Mouse (Mus musculus): ENCODE data around the gene Fkbp7. TPM values are rescaled to one million over a fixed set of nuclear protein-coding genes. Genes with fewer than 3 reads are reported as not detected.

Gene Fkbp7
- polyA plus RNA-seq, 1 experiment from 2014 or later: 67.6 TPM

GRCm38 (mm10) chr2:76682301-76682700 lies 9.4 kb upstream of the Fkbp7 start:
- Histone ChIP-seq H3K27me3 (ENCODE audit: insufficient read depth, low read length) (no peaks in the 10 kb centered on the region), H3K36me3 (ENCODE audit: insufficient read depth, low read length) (peaks cover 48% of the 10 kb centered on the region), H3K4me2 (ENCODE audit: low read length) (no peak overlapping the region), H3K4me3 (replicated peaks; ENCODE audit: low read depth, low read length) (no peak overlapping the region), H3K9me3 (replicated peaks; ENCODE audit: low read length) (no peaks in the 10 kb centered on the region), H3K27ac (no peak overlapping the region), H3K9ac (ENCODE audit: low read depth, low read length) (no peak overlapping the region), H3K4me1 (replicated peaks; ENCODE audit: insufficient read depth, low read length) (no peaks in the 10 kb centered on the region)
- DNase-seq (ENCODE audit: low spot score): no peak
- no peak for TF ChIP-seq CTCF (IDR thresholded peaks at IDR 0.05; ENCODE audit: low read depth)
- ATAC-seq (replicated peaks; ENCODE audit: low FRiP score, low read depth): no peak
- WGBS: 84% methylated on average over 8 of the region's 8 CpGs

- Histone ChIP-seq H3K36me3 (ENCODE audit: insufficient read depth, low read length) (0 out of 2 replicates have a peak, but pooled peaks cover 3% of the 10 kb centered on the region), H3K4me1 (replicated peaks; ENCODE audit: insufficient read depth, low read length) (peaks cover 10% of the 10 kb centered on the region; the same call in 1 of the 2 replicates), H3K27ac (0 out of 2 replicates have a peak overlapping the region, but pooled peaks have one; percentile 27), H3K9me3 (replicated peaks; ENCODE audit: low read length) (no peaks in the 10 kb centered on the region), H3K27me3 (ENCODE audit: insufficient read depth, low read length) (no peaks in the 10 kb centered on the region), H3K4me3 (replicated peaks; ENCODE audit: low read depth, low read length) (peak overlapping the region; percentile 83), H3K4me2 (ENCODE audit: low read length) (peak overlapping the region; percentile 60), H3K9ac (ENCODE audit: low read depth, low read length) (0 out of 2 replicates have a peak overlapping the region, but pooled peaks have one; percentile 88)
- peak; percentile 40 for DNase-seq (ENCODE audit: low spot score)
- TF ChIP-seq CTCF (IDR thresholded peaks at IDR 0.05; ENCODE audit: low read depth): no peak
- 31% methylated on average over 13 of the region's 13 CpGs for WGBS
- ATAC-seq (replicated peaks; ENCODE audit: low FRiP score, low read depth): no peak
Measured at GRCm38 (mm10) chr2:76676401-76677226, 3.7 kb upstream of the Fkbp7 start.

DNA sequence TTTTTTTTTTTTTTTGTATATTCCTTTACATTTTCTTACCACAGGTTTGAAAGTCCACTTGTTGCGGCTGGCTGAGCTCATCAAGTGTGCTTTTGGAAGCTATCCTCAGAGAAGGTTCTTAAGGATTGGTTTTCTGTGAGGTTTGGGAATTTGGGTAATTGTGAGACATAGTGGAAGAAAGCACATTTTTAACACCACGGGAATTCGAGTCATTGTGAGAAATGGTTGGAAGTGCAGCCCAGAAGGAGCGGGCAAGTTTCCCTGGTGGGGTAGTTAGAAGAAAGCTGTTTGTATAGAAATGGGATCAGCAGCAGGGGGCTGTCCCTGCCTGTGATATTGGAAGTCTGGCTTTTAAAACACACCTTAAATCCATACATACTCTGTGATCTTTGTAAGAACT lies 3.0 kb upstream of the Fkbp7 start:
- DNase-seq (ENCODE audit: low spot score): no peak

GRCm38 (mm10) chr2:76675451-76675850 lies 2.5 kb upstream of the Fkbp7 start:
- Histone ChIP-seq H3K4me3 (replicated peaks; ENCODE audit: low read depth, low read length) (peak overlapping the region; percentile 83), H3K27ac (peak overlapping the region; percentile 89), H3K4me1 (replicated peaks; ENCODE audit: insufficient read depth, low read length) (peaks cover 11% of the 10 kb centered on the region; the same call in 1 of the 2 replicates), H3K9ac (ENCODE audit: low read depth, low read length) (peak overlapping the region; percentile 88), H3K4me2 (ENCODE audit: low read length) (peak overlapping the region; percentile 60), H3K36me3 (ENCODE audit: insufficient read depth, low read length) (0 out of 2 replicates have a peak, but pooled peaks cover 3% of the 10 kb centered on the region), H3K9me3 (replicated peaks; ENCODE audit: low read length) (no peaks in the 10 kb centered on the region), H3K27me3 (ENCODE audit: insufficient read depth, low read length) (no peaks in the 10 kb centered on the region)
- WGBS: 0% methylated on average over 26 of the region's 44 CpGs
- TF ChIP-seq CTCF (IDR thresholded peaks at IDR 0.05; ENCODE audit: low read depth): no peak
- DNase-seq (ENCODE audit: low spot score) (peak; percentile 35), ATAC-seq (replicated peaks; ENCODE audit: low FRiP score, low read depth) (peak; percentile 53)

More for the DNA sequence above, 3.0 kb upstream of the Fkbp7 start:
- WGBS: 4% methylated on average over 4 of the region's 4 CpGs
- Histone ChIP-seq H3K4me1 (replicated peaks; ENCODE audit: insufficient read depth, low read length) (peaks cover 11% of the 10 kb centered on the region; the same call in 1 of the 2 replicates), H3K9me3 (replicated peaks; ENCODE audit: low read length) (no peaks in the 10 kb centered on the region), H3K27me3 (ENCODE audit: insufficient read depth, low read length) (no peaks in the 10 kb centered on the region), H3K36me3 (ENCODE audit: insufficient read depth, low read length) (0 out of 2 replicates have a peak, but pooled peaks cover 3% of the 10 kb centered on the region), H3K9ac (ENCODE audit: low read depth, low read length) (peak overlapping the region; percentile 88), H3K27ac (no peak overlapping the region), H3K4me3 (replicated peaks; ENCODE audit: low read depth, low read length) (peak overlapping the region; percentile 83), H3K4me2 (ENCODE audit: low read length) (peak overlapping the region; percentile 60)
- ATAC-seq (replicated peaks; ENCODE audit: low FRiP score, low read depth): no peak
- no peak for TF ChIP-seq CTCF (IDR thresholded peaks at IDR 0.05; ENCODE audit: low read depth)

DNA sequence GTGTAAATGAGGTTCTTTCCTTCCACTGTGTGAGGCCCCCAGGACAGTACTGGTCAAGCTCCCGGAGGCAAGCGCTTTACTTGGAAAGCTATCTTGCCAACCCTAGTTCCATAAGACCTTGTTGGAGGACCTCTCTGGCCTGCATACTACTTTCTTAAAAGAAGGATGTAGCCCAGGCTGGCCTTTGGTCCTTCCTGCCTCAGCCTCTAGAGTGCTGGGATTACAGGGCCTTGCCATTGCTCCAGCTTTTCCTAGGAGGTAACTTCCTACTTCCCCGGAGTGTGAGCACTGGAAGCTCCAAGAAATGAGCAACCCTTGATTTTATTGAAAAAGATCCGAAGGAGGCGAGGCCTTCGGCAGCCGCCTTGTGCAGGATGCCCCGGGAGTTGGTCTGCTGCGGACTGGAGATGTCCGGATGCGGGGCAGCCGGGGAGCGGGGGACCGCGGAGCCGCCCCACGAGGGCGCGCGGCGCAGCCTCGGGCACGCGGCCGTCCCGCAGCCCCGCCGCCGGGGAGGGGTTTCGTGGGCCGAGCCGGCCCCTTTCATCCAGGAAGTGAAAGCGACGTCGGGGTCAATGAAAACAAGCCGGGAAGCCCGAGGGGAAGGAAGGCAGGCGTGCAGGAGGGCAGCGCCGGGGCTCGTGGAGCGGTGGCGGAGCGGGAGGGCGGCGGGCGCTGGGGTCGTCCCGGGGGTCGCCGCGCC lies 2.0 kb upstream of the Fkbp7 start, which contains the start of gene Plekha3:
Gene Plekha3, plus strand, starts transcription at position 557 of the 703 bp plus-strand sequence.
- DNase-seq (ENCODE audit: low spot score) (peak; percentile 94), ATAC-seq (replicated peaks; ENCODE audit: low FRiP score, low read depth) (peak; percentile 64)
- peaks cover 11% of the 10 kb centered on the region; the same call in 1 of the 2 replicates for H3K4me1 ChIP-seq (replicated peaks; ENCODE audit: insufficient read depth, low read length)
- no peaks in the 10 kb centered on the region for H3K27me3 ChIP-seq (ENCODE audit: insufficient read depth, low read length)
- H3K4me3 ChIP-seq (replicated peaks; ENCODE audit: low read depth, low read length): peak within 1 kb of the TSS; percentile 83
- peak within 1 kb of the TSS; percentile 89 for H3K27ac ChIP-seq
- TF ChIP-seq CTCF (IDR thresholded peaks at IDR 0.05; ENCODE audit: low read depth): no peak
- 0 out of 2 replicates have a peak, but pooled peaks cover 3% of the 10 kb centered on the region for H3K36me3 ChIP-seq (ENCODE audit: insufficient read depth, low read length)
- H3K9me3 ChIP-seq (replicated peaks; ENCODE audit: low read length): no peaks in the 10 kb centered on the region
- WGBS: 5% methylated on average over 42 of the region's 52 CpGs
- peak within 1 kb of the TSS; percentile 88 for H3K9ac ChIP-seq (ENCODE audit: low read depth, low read length)
- peak within 1 kb of the TSS; percentile 60 for H3K4me2 ChIP-seq (ENCODE audit: low read length)

Measured in kidney, postnatal 0 days (tissue).